Mouse (Mus musculus): ENCODE measurements around the gene Rpl37a.

Rpl37a gene

GRCm38 (mm10) chr1:72710753-72711653 is at the start of gene Rpl37a:
Gene Rpl37a, plus strand, starts transcription at chr1:72711290.
- peak; percentile 93 for DNase-seq (ENCODE audit: extremely low spot score)

DNA sequence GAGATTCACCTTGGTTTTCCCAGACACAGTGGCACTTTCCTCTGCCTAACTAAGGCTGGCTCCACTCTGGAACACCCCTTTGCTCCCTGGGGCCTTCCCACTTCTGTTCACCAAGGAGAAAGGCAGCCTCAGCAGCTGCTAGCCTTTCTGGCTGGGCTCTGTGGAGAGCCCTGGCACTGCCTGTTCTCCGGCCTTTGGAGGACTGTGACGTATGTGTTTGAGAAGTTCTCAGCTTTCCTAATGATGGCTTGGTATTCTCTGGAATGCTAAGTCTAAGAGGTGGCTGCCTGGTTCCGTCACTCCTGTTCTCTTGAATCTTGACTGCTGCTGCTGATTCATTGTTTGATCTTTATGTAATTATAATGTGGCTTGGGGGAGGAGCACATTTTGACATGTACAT is 38.0 kb upstream of the Rpl37a start:
- no peak for DNase-seq (ENCODE audit: extremely low spot score)

- no peak for DNase-seq (ENCODE audit: extremely low spot score)
These were observed 14.8 kb upstream of the Rpl37a start for GRCm38 (mm10) chr1:72696256-72696655.

- DNase-seq (ENCODE audit: extremely low spot score): no peak
These were observed 12.4 kb upstream of the Rpl37a start for GRCm38 (mm10) chr1:72698651-72699050.

DNA sequence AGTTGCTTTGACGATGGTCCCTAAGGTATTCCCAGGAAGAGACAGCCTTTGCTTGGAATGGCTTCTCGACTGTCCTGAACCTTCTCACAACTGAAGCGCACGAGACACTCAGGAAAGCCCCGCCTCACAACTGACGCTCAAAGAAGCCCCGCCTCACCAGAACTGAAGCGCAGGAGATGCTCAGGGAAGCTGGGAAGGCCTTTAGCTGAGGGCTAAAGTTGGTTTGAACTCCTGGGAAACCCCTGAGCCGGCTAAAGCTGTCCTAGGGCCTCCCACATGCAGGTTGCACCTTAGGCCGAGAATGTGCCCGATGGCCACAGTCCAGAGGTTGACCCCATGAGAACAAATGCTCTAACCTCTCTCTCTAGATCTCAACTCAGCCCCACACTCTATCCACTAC is 10.6 kb upstream of the Rpl37a start, which contains the start of gene Ankar:
Gene Ankar, minus strand, starts transcription at position 101 of the 400 bp plus-strand sequence.
- no peak for DNase-seq (ENCODE audit: extremely low spot score)

GRCm38 (mm10) chr1:72707525-72707924 is 3.6 kb upstream of the Rpl37a start:
- DNase-seq (ENCODE audit: extremely low spot score): no peak

DNA sequence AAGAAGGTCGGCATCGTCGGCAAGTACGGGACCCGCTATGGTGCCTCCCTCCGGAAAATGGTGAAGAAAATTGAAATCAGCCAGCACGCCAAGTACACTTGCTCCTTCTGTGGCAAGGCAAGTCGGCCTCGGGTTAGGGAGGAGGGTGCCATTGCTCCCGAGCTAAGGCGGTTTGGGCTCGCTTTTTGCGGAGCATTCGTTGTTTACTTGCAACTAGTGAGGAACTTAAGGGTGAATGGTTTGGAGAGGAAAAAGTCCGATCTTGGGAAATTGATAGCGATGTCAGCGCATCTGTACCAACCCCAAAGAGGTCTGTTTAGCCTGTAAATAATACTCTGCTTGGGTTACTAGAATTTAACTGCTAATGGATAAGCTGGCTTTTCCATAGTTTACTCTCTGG is 594 bp downstream of the Rpl37a start:
- no peak for DNase-seq (ENCODE audit: extremely low spot score)

- no peak for DNase-seq (ENCODE audit: extremely low spot score)
These were observed 3.5 kb downstream of the Rpl37a start for GRCm38 (mm10) chr1:72714547-72714946.

- no peak for DNase-seq (ENCODE audit: extremely low spot score)
These were observed 4.0 kb downstream of the Rpl37a start for GRCm38 (mm10) chr1:72715065-72715464.

- no peak for DNase-seq (ENCODE audit: extremely low spot score)
These were observed 4.7 kb downstream of the Rpl37a start for GRCm38 (mm10) chr1:72715593-72716361.

DNA sequence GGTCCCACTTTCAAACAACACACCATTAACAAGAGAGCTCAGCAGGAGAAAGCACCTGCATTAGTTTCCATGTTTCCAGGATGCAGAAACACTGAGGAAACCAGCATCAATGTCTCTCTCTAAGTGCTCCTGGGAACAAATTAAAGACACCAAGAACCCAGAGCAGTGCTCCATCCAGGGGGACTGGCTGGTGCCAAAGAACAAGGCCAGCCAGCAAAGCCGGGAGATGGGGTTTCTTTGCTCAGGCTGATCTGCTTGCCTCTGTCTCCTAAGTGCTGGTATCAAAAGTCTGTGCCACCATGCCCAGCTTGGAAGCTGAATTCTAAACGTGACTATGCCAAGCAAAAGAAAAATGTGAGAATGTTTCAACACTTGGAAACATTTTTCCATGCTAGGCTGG is 5.3 kb downstream of the Rpl37a start:
- no peak for DNase-seq (ENCODE audit: extremely low spot score)

GRCm38 (mm10) chr1:72716926-72717325 is 5.8 kb downstream of the Rpl37a start:
- DNase-seq (ENCODE audit: extremely low spot score): peak; percentile 73

DNA sequence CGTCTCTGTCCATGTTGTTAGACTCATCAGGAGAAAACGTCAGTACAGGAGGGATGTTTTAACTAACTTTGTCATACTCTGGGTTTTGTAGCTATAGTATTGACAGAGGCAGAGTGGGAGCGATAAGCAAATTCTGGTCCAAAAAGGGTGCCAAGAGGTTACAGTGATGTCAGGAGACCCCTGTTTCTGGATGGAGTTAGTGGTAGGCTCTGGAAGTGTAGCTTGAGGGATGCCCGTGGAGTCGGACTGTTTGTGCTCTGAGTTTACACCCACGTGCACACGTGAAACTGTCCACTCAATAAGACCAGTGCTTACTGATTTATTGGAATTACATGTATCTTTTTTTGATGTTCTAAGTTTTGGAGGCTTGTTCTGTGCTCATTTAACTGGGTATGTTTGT is 6.5 kb downstream of the Rpl37a start:
- no peak for DNase-seq (ENCODE audit: extremely low spot score)

- DNase-seq (ENCODE audit: extremely low spot score): peak; percentile 74
These were observed 7.8 kb downstream of the Rpl37a start for GRCm38 (mm10) chr1:72718846-72719245.

DNA sequence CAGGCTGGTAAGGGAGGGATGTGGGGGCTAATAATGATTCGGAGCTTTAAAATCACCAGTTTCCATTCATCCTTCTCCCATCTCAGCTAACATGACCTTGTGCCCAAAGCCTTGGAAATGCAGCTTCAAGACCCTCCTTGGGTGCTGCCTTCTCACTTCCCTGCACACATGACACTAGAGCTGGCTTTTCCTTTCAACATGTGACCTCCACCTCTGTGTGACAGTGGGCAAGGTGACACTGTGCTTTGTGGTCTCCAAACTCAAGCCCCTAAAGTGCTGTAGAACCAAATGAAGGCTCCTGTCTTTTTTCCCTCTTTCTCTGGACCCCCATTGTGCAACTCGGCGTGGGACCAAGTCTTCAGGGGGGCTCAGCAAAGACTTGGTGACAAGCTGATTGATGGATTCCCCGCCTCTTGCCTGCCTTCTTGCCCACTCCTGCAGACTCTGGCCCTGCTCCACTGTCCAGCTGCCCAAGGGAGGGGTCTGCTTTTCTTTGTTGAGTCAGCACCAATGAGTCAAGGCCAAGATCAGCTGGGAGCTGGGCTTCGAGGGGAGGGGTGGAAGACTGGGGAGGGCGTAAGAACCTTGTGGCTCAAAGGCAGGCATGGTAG is 9.1 kb downstream of the Rpl37a start:
- DNase-seq (ENCODE audit: extremely low spot score): no peak

DNA sequence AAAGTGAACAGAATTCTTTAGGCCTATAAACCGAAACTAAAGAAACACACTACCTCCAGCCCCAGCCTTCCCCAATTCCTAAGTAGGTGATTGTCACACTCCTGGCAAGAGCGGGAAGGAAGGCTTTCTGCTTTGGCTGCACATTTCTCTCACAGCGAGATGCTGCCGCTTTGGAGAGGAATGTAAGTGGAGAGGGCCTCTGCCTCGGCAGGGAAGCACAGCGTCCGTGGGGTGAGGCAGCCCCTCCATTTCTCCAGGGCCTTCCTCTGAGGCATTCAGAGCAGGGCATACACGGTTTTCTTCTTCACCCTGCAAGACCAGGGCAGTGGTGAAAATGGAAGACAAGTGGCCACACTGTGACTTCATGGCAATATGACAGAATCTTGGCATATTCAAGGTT is 11.6 kb downstream of the Rpl37a start:
- DNase-seq (ENCODE audit: extremely low spot score): no peak

DNA sequence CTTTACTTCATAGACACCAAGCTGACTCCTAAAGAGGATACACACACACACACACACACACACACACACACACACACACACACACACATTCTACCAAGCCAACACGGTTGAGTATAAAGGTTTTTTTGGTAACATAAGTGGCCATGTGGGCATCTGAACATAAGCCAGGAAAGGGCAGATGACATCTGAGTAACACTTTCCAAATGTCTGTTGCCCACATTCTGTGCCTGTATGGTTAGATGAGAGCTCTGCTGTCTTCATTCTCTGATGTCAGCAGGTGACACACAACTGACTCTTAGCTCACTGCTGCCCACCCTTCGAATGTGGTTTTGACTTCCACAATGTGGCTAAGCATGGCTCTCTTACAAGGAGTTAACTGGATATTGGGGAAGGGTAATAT is 13.3 kb downstream of the Rpl37a start:
- DNase-seq (ENCODE audit: extremely low spot score): no peak

DNA sequence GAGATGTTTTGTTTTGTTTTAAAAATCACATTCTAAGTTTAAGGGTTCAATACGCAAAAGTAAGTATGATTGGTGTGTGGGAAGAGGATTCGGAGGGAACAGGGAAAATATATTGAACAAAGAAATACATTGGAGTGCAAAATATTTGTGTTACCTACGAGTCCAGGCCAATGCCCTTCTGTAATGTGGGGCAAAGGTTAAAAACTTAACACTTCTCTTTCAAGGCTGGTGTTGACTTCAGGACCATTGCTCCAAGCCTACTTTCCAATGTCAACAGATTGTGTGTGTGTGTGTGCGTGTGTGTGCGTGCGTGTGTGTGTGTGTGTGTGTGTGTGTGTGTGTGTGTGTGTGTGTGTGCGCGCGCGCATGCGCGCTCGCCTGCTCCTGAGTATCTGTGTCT is 14.9 kb downstream of the Rpl37a start:
- no peak for DNase-seq (ENCODE audit: extremely low spot score)

GRCm38 (mm10) chr1:72728781-72729180 is 17.7 kb downstream of the Rpl37a start:
- no peak for DNase-seq (ENCODE audit: extremely low spot score)

DNA sequence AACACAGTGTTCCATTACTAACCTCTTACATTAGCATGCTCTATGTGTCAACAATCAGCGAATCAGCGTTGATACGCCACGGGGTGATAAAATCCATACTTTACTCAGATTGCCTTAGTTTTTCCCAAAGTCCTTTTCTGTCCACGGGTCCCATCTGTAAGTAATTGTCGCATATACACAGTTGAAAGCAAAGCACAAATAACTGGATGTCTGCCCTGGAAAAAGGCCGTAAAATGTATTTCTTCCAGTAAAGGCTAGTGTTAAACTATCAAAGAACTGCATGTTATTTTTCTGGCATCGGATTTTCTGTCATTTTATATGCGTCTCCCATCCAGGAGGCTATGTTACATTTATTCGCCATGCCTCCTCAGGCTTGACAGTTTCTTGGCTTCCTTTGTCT is 19.0 kb downstream of the Rpl37a start:
- no peak for DNase-seq (ENCODE audit: extremely low spot score)

DNA sequence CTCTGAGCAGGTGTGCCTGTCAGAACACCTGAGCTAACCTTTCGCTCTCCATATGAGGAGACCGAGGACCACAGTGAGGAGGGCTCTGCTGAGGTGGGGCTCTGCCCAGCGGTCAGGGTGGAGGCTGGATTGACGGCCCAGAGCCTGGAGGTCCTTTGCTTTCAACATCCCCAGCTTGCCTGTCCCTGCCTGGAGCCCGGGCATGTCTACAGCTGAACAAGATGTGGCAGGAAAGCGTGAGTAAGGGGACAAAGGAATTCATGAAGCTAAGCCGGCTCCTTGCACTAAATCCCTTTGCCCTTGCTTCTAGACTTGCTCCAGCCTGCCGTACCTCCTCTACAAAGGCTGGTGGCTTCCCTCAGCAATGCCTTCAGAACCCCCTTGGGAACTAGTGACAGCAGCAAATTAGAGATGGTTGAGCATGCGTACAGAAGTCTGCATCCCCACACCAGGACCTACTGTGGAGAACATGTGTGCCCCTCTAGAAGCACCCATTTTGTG is 22.2 kb downstream of the Rpl37a start:
- DNase-seq (ENCODE audit: extremely low spot score): no peak
